Mouse (Mus musculus): Measurements from ENCODE around the gene Irf3.

GRCm38 (mm10) chr7:44958208-44958607, 39.2 kb upstream of the Irf3 start:
- peak; percentile 86 for TF ChIP-seq CTCF (IDR thresholded peaks at IDR 0.05)
- TF ChIP-seq EP300 (IDR thresholded peaks at IDR 0.05): no peak

All from lung, postnatal 0 days (tissue).